Mouse (Mus musculus): ENCODE measurements around the gene St14. TPM values are rescaled to one million over a fixed set of nuclear protein-coding genes. Genes with fewer than 3 reads are reported as not detected.

The St14 gene
- polyA plus RNA-seq, 1 experiment from 2014 or later: 1.3 TPM

Other genes starting within 250 kb of the St14 start
- 16.4 and 18.1 TPM in 2 replicates for gene Adamts15, start 209.4 kb downstream of the St14 start, polyA plus RNA-seq (2016; fragmentation: Nextera tagmentation; extraction: Ambion mirVana)
- 14.8 and 17.5 TPM in 2 replicates for gene Adamts8, start 189.3 kb downstream of the St14 start, polyA plus RNA-seq (2016; fragmentation: Nextera tagmentation; extraction: Ambion mirVana)
- 7.6 and 9.1 TPM in 2 replicates for gene Zbtb44, start 101.2 kb downstream of the St14 start, polyA plus RNA-seq (2016; fragmentation: Nextera tagmentation; extraction: Ambion mirVana)
- gene Aplp2, start 80.0 kb upstream of the St14 start, polyA plus RNA-seq (2016; fragmentation: Nextera tagmentation; extraction: Ambion mirVana): 344 and 358 TPM in 2 replicates
- 5.4 and 5.7 TPM in 2 replicates for gene Prdm10, start 148.7 kb upstream of the St14 start, polyA plus RNA-seq (2016; fragmentation: Nextera tagmentation; extraction: Ambion mirVana)